Mouse (Mus musculus): ENCODE measurements at regions not wholly inside any gene's neighbourhood (a gene's known extent, or its start where the extent isn't known, plus 50 kb on each side); places are given as distances from the start of the nearest gene placed in this dataset.

GRCm38 (mm10) chr6:121560852-121561251 is 74.3 kb upstream of the A2m start:
- H3K4me3 ChIP-seq (ENCODE audit: low read length) = no peak overlapping the region
- H3K4me2 ChIP-seq (replicated peaks; ENCODE audit: low read depth, low read length) = no peak overlapping the region
- no peaks in the 10 kb centered on the region for H3K36me3 ChIP-seq (ENCODE audit: control insufficient read depth, insufficient read depth, low read length)
- no peak overlapping the region for H3K9ac ChIP-seq (ENCODE audit: low read depth, low read length)
- H3K9me3 ChIP-seq (ENCODE audit: control insufficient read depth, low read length) = no peaks in the 10 kb centered on the region
- WGBS = 7% methylated on average over 3 of the region's 3 CpGs
- ATAC-seq (ENCODE audit: low FRiP score, low TSS enrichment) = peak; percentile 57; the same call in 1 of the 2 replicates
- H3K27ac ChIP-seq (ENCODE audit: low read depth, low read length) = no peak overlapping the region
- H3K4me1 ChIP-seq (ENCODE audit: control insufficient read depth, insufficient read depth, low read length) = no peaks in the 10 kb centered on the region
- H3K27me3 ChIP-seq (ENCODE audit: control insufficient read depth, insufficient read depth, low read length) = no peaks in the 10 kb centered on the region

DNA sequence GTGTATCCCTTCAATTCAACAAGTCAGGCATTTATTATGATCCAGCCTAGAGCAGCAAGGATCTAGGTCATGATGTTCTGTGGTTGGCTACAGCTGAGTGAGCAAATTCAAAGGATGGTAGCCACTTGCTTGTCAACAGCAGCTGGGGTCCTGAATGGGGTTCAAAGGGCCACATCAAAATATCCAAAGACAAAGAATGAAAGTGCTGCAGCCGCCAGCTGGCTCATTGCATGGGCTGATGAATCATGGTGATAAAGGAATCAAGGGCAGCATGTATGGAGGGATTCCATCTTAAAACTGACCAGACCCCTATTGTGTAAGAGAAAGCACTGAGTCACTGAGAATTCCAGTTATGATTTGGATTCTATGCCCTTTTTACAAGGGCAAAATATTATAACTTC is 74.8 kb upstream of the A2m start:
- Histone ChIP-seq H3K9ac (ENCODE audit: low read depth, low read length) (no peak overlapping the region), H3K4me3 (ENCODE audit: low read length) (no peak overlapping the region), H3K4me1 (ENCODE audit: control insufficient read depth, insufficient read depth, low read length) (no peaks in the 10 kb centered on the region), H3K9me3 (ENCODE audit: control insufficient read depth, low read length) (no peaks in the 10 kb centered on the region), H3K27ac (ENCODE audit: low read depth, low read length) (no peak overlapping the region), H3K27me3 (ENCODE audit: control insufficient read depth, insufficient read depth, low read length) (no peaks in the 10 kb centered on the region), H3K4me2 (replicated peaks; ENCODE audit: low read depth, low read length) (no peak overlapping the region), H3K36me3 (ENCODE audit: control insufficient read depth, insufficient read depth, low read length) (no peaks in the 10 kb centered on the region)
- 33% methylated on average over 1 of the region's 1 CpGs for WGBS
- ATAC-seq (ENCODE audit: low FRiP score, low TSS enrichment) = no peak

DNA sequence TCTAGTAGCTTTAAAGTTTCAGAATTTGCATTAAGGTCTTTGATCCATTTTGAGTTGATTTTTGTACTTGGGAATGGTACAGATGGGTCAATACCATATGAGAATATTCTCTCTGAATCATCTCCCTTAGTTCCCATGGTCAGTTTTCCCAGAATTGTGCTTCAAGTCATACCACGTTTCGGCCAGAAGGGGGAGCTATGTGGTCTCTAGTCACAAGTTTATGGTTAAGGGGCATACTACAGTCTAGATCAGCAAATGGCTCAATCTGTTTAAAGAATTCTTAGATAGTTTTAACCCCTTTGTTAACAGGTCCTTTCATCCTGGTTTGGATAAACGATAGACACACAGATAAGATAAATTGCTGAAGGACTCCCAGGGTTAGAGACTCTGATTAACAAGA is 78.7 kb upstream of the A2m start:
- Histone ChIP-seq H3K4me1 (ENCODE audit: control insufficient read depth, insufficient read depth, low read length) (no peaks in the 10 kb centered on the region), H3K36me3 (ENCODE audit: control insufficient read depth, insufficient read depth, low read length) (no peaks in the 10 kb centered on the region), H3K4me3 (ENCODE audit: low read length) (no peak overlapping the region), H3K9ac (ENCODE audit: low read depth, low read length) (no peak overlapping the region), H3K27me3 (ENCODE audit: control insufficient read depth, insufficient read depth, low read length) (no peaks in the 10 kb centered on the region), H3K27ac (ENCODE audit: low read depth, low read length) (no peak overlapping the region), H3K9me3 (ENCODE audit: control insufficient read depth, low read length) (no peaks in the 10 kb centered on the region), H3K4me2 (replicated peaks; ENCODE audit: low read depth, low read length) (no peak overlapping the region)
- ATAC-seq (ENCODE audit: low FRiP score, low TSS enrichment) = no peak
- WGBS = 6% methylated on average over 3 of the region's 3 CpGs

DNA sequence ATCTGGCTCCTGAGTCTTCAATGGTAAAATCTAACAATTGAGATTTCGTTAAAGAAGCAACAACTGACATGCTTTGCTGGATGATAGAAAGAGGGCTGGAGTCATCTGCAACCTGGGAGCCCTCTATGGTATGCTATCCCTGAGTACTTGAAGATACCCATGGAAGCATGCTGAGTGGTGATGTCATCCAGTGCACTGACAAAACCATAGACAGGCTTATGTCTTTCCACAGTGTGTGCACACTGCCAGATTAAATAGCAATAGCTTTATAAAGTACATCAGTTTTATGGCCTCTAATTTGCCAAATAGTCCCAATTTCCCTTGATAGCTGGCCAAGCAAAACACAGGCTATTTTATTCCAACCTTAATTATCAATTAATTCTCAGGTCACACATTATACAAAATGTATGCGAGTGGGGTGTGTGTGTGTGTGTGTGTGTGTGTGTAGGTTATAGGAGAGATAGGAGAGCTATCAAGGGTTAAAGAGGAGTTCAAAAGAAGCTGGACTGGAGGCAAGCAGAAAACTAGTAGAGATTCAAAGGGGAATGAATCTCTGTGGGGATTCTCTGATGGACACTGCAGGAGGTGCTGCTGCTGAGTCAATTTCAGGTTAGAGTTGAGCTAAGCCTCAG is 80.1 kb upstream of the Iqsec3 start:
- no peak for ATAC-seq (ENCODE audit: low FRiP score, low TSS enrichment)
- H3K36me3 ChIP-seq (ENCODE audit: control insufficient read depth, insufficient read depth, low read length) = no peaks in the 10 kb centered on the region
- WGBS = 82% methylated on average over 2 of the region's 2 CpGs

GRCm38 (mm10) chr6:121533521-121533920 is 60.0 kb upstream of the Iqsec3 start:
- 73% methylated on average over 7 of the region's 7 CpGs for WGBS
- no peak for ATAC-seq (ENCODE audit: low FRiP score, low TSS enrichment)
- Histone ChIP-seq H3K36me3 (ENCODE audit: control insufficient read depth, insufficient read depth, low read length) (no peaks in the 10 kb centered on the region), H3K9me3 (ENCODE audit: control insufficient read depth, low read length) (no peaks in the 10 kb centered on the region), H3K4me1 (ENCODE audit: control insufficient read depth, insufficient read depth, low read length) (no peaks in the 10 kb centered on the region), H3K4me3 (ENCODE audit: low read length) (no peak overlapping the region), H3K27ac (ENCODE audit: low read depth, low read length) (no peak overlapping the region), H3K4me2 (replicated peaks; ENCODE audit: low read depth, low read length) (no peak overlapping the region), H3K27me3 (ENCODE audit: control insufficient read depth, insufficient read depth, low read length) (no peaks in the 10 kb centered on the region), H3K9ac (ENCODE audit: low read depth, low read length) (no peak overlapping the region)

More for the DNA sequence above, 80.1 kb upstream of the Iqsec3 start:
- no peaks in the 10 kb centered on the region for H3K9me3 ChIP-seq (ENCODE audit: control insufficient read depth, low read length)
- H3K9ac ChIP-seq (ENCODE audit: low read depth, low read length) = no peak overlapping the region
- no peak overlapping the region for H3K4me2 ChIP-seq (replicated peaks; ENCODE audit: low read depth, low read length)
- H3K4me3 ChIP-seq (ENCODE audit: low read length) = no peak overlapping the region
- no peaks in the 10 kb centered on the region for H3K27me3 ChIP-seq (ENCODE audit: control insufficient read depth, insufficient read depth, low read length)
- H3K27ac ChIP-seq (ENCODE audit: low read depth, low read length) = no peak overlapping the region
- no peaks in the 10 kb centered on the region for H3K4me1 ChIP-seq (ENCODE audit: control insufficient read depth, insufficient read depth, low read length)

- Histone ChIP-seq H3K4me3 (ENCODE audit: low read length) (no peak overlapping the region), H3K4me1 (ENCODE audit: control insufficient read depth, insufficient read depth, low read length) (no peaks in the 10 kb centered on the region), H3K27ac (ENCODE audit: low read depth, low read length) (no peak overlapping the region), H3K27me3 (ENCODE audit: control insufficient read depth, insufficient read depth, low read length) (no peaks in the 10 kb centered on the region), H3K4me2 (replicated peaks; ENCODE audit: low read depth, low read length) (no peak overlapping the region), H3K9me3 (ENCODE audit: control insufficient read depth, low read length) (no peaks in the 10 kb centered on the region), H3K36me3 (ENCODE audit: control insufficient read depth, insufficient read depth, low read length) (no peaks in the 10 kb centered on the region), H3K9ac (ENCODE audit: low read depth, low read length) (no peak overlapping the region)
- 7% methylated on average over 3 of the region's 3 CpGs for WGBS
- ATAC-seq (ENCODE audit: low FRiP score, low TSS enrichment) = 0 out of 2 replicates have a peak, but pooled peaks have one; percentile 46
These were observed 59.4 kb upstream of the Iqsec3 start for GRCm38 (mm10) chr6:121532926-121533325.

GRCm38 (mm10) chr6:121531825-121532389 is 58.4 kb upstream of the Iqsec3 start:
- Histone ChIP-seq H3K9ac (ENCODE audit: low read depth, low read length) (no peak overlapping the region), H3K4me2 (replicated peaks; ENCODE audit: low read depth, low read length) (no peak overlapping the region), H3K9me3 (ENCODE audit: control insufficient read depth, low read length) (no peaks in the 10 kb centered on the region), H3K4me1 (ENCODE audit: control insufficient read depth, insufficient read depth, low read length) (no peaks in the 10 kb centered on the region), H3K4me3 (ENCODE audit: low read length) (no peak overlapping the region), H3K36me3 (ENCODE audit: control insufficient read depth, insufficient read depth, low read length) (no peaks in the 10 kb centered on the region), H3K27me3 (ENCODE audit: control insufficient read depth, insufficient read depth, low read length) (no peaks in the 10 kb centered on the region), H3K27ac (ENCODE audit: low read depth, low read length) (no peak overlapping the region)
- no peak for ATAC-seq (ENCODE audit: low FRiP score, low TSS enrichment)
- WGBS = 72% methylated on average over 13 of the region's 13 CpGs

GRCm38 (mm10) chr6:121527281-121527680 is 53.8 kb upstream of the Iqsec3 start:
- Histone ChIP-seq H3K27ac (ENCODE audit: low read depth, low read length) (no peak overlapping the region), H3K27me3 (ENCODE audit: control insufficient read depth, insufficient read depth, low read length) (no peaks in the 10 kb centered on the region), H3K9me3 (ENCODE audit: control insufficient read depth, low read length) (no peaks in the 10 kb centered on the region), H3K36me3 (ENCODE audit: control insufficient read depth, insufficient read depth, low read length) (no peaks in the 10 kb centered on the region), H3K4me2 (replicated peaks; ENCODE audit: low read depth, low read length) (no peak overlapping the region), H3K4me3 (ENCODE audit: low read length) (no peak overlapping the region), H3K4me1 (ENCODE audit: control insufficient read depth, insufficient read depth, low read length) (no peaks in the 10 kb centered on the region), H3K9ac (ENCODE audit: low read depth, low read length) (no peak overlapping the region)
- ATAC-seq (ENCODE audit: low FRiP score, low TSS enrichment) = no peak
- WGBS = 85% methylated on average over 4 of the region's 4 CpGs

DNA sequence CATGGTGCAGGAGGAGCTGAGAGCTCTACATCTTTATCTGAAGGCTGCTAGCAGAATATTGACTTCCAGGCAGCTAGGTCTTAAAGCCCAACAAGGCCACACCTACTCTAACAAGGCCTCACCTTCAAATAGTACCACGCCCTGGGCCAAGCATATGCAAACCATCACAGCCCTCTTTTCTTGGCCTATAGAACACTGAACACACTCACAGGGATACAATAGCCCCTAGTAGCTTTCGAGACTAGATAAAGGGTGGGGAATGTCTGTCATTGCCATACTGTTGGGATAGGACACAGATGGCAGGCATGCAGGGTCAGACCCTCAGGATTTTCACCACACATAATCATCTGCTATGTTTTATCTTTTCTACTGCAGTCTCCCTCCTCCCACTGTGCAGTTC is 52.6 kb upstream of the Iqsec3 start:
- Histone ChIP-seq H3K4me3 (ENCODE audit: low read length) (no peak overlapping the region), H3K27me3 (ENCODE audit: control insufficient read depth, insufficient read depth, low read length) (no peaks in the 10 kb centered on the region), H3K9ac (ENCODE audit: low read depth, low read length) (no peak overlapping the region), H3K4me1 (ENCODE audit: control insufficient read depth, insufficient read depth, low read length) (no peaks in the 10 kb centered on the region), H3K36me3 (ENCODE audit: control insufficient read depth, insufficient read depth, low read length) (no peaks in the 10 kb centered on the region), H3K27ac (ENCODE audit: low read depth, low read length) (no peak overlapping the region), H3K4me2 (replicated peaks; ENCODE audit: low read depth, low read length) (no peak overlapping the region), H3K9me3 (ENCODE audit: control insufficient read depth, low read length) (no peaks in the 10 kb centered on the region)
- ATAC-seq (ENCODE audit: low FRiP score, low TSS enrichment) = no peak; the same call in 1 of the 2 replicates
- 93% methylated on average over 2 of the region's 2 CpGs for WGBS
